Mouse (Mus musculus) ES-Bruce4 (cell line): ENCODE measurements at regions not wholly inside any gene's neighbourhood (a gene's known extent, or its start where the extent isn't known, plus 50 kb on each side); places are given as distances from the start of the nearest gene placed in this dataset.

Experiments used
- H3K27ac ChIP-seq: 2 replicates; pipeline ENCODE4 v1.5.1; 2012; ENCODE audit warnings: low read length, inconsistent platforms; ENCODE audit not compliant: insufficient read depth
- H3K27me3 ChIP-seq: 2 replicates; pipeline ENCODE4 v1.6.1; 2012; ENCODE audit warnings: mild to moderate bottlenecking, low read length, inconsistent platforms; ENCODE audit not compliant: control insufficient read depth, poor library complexity, insufficient read depth, severe bottlenecking
- H3K36me3 ChIP-seq: 2 replicates; pipeline ENCODE4 v1.6.1; 2012; ENCODE audit warnings: inconsistent platforms, mild to moderate bottlenecking, low read length, moderate library complexity; ENCODE audit not compliant: control insufficient read depth, poor library complexity, insufficient read depth, severe bottlenecking
- H3K4me1 ChIP-seq: one replicate; pipeline ENCODE4 v1.8.1; 2011; ENCODE audit warnings: low read length; ENCODE audit not compliant: control insufficient read depth, insufficient read depth
- H3K4me3 ChIP-seq: 2 replicates; pipeline ENCODE4 v1.5.1; 2011; ENCODE audit warnings: low read depth, mild to moderate bottlenecking, low read length
- H3K9ac ChIP-seq: 2 replicates; pipeline ENCODE4 v1.6.1; 2012; ENCODE audit warnings: low read depth, mild to moderate bottlenecking, inconsistent platforms; ENCODE audit not compliant: poor library complexity, severe bottlenecking
- H3K9me3 ChIP-seq: replicated peaks from 2 replicates; pipeline ENCODE4 v1.6.1; 2012; ENCODE audit warnings: mild to moderate bottlenecking, low read length, inconsistent platforms; ENCODE audit not compliant: control insufficient read depth, poor library complexity, insufficient read depth, severe bottlenecking
- CTCF ChIP-seq: IDR thresholded peaks from one replicate; pipeline ENCODE4 v1.8.1; 2011; ENCODE audit warnings: low read depth, low read length
- EP300 ChIP-seq: IDR thresholded peaks from 2 replicates; pipeline ENCODE4 v1.6.1; 2011; ENCODE audit warnings: low read depth, low read length; ENCODE audit not compliant: insufficient read depth
- POLR2A ChIP-seq: IDR thresholded peaks from one replicate; pipeline ENCODE4 v1.8.1; 2011; ENCODE audit warnings: low read length; ENCODE audit not compliant: insufficient read depth

DNA sequence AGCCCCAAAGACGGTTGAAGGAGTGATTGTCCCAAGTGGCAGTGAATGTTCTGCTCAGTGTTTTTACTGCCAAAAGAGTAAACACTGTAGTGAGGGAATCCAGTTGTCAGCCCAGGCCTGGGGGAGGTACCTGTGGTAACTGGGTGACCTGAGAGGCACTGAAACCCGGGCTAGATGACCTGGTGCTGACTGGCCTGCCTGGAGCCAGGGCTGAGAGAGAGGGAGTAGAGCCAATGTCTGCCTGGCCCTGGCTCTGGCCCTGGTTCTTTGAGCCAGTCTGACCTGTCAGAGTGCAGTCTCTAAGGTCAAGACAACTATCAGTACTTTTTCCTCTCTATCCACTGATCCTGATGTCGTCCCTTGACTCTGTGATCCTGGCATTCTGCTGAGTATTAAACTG lies 119.2 kb downstream of the Utp6 start:
- no peak overlapping the region for H3K4me3 ChIP-seq
- H3K9me3 ChIP-seq, result no peaks in the 10 kb centered on the region
- no peaks in the 10 kb centered on the region for H3K27me3 ChIP-seq
- no peaks in the 10 kb centered on the region for H3K36me3 ChIP-seq
- H3K9ac ChIP-seq, result no peak overlapping the region
- no peak overlapping the region for H3K27ac ChIP-seq
- TF ChIP-seq EP300 (no peak), CTCF (no peak), POLR2A (no peak)
- H3K4me1 ChIP-seq, result no peaks in the 10 kb centered on the region

DNA sequence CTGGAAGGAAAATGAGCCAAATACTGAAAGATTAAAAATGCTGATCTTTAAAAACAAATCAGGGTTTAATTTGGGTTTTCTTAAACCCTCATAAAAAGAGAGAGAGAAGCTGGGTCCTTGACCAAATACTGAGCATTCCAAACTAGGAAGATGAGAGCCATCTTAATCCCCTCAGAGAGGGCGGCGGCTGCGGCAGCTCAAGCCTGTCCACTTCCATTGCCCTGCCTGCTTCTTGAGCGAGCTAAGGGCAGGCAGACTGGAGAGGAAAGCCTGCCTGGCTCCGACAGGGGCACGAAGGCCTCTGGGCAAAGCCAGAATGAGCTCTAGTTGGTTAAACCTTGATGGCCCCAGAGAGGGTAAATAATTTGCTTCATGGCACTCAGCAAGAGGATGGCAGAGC lies 122.2 kb downstream of the Utp6 start:
- no peak for TF ChIP-seq CTCF
- no peak overlapping the region for H3K27ac ChIP-seq
- no peaks in the 10 kb centered on the region for H3K36me3 ChIP-seq
- H3K9me3 ChIP-seq, result no peaks in the 10 kb centered on the region
- no peaks in the 10 kb centered on the region for H3K4me1 ChIP-seq
- no peaks in the 10 kb centered on the region for H3K27me3 ChIP-seq
- H3K4me3 ChIP-seq, result no peak overlapping the region
- no peak overlapping the region for H3K9ac ChIP-seq

DNA sequence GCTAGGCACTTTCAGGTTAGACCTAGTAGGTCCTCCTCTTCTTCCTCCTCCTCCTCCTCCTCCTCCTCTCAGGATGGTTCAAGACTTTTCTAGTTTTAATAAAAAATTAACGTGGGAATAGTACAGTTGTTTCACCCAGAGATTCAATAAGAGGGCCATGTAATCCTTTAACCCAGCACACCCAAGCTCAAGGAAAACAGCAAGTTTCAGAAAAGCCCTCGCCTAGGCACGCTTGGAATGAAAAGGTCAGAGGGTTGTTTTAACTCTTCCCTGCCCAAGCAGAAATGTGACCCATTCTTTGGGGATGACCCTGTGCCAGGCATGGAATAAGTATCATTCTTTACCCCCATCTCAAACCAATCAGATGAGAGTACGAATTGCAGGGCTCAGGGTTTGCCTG lies 124.1 kb downstream of the Utp6 start:
- Histone ChIP-seq H3K9ac (no peak overlapping the region), H3K27ac (no peak overlapping the region), H3K36me3 (no peaks in the 10 kb centered on the region), H3K27me3 (no peaks in the 10 kb centered on the region), H3K4me3 (no peak overlapping the region), H3K4me1 (no peaks in the 10 kb centered on the region), H3K9me3 (no peaks in the 10 kb centered on the region)
- TF ChIP-seq POLR2A (no peak), EP300 (no peak), CTCF (no peak)

DNA sequence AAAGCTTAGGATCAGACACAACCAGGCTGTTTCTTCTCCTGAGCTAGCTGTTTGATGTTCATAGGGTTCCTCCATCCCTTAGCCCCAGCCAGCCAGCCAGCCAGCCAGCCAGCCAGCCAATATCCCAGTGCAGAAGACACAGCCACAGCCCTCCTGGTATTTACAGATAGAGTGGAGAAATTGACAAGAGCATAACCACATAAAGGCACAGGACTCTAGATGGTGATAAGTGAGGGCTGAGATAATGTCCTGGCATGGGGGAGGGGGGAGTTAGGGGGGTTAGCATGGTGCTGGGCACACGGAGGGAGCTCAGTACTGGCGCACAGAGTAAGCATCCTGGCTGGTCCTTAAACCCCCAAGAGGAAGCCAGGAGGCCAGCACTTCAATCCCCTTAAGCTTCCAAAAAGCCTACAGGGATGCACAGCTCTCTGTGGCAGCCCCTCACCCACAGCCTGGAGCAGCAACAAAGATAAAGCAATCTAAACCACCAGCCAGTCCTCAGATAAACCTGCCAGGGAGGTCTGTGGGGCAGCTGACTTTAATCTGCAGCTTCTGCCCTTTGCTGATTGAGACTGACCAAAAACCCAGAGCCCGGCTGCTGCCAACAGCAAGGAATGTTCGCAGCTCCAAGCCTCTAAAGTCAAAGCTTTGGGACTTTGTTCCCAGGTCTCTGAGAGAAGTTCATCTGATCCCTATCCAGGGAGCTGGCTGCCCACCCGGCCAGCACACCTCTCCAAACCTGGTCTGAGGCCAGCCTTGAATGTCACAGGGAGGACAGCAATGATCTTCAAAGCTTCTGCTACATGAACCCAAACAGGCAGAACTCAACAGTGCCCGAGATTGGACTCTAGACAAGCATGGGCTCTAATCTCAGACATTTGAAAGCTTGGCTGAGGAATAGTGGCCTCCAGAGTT lies 124.9 kb downstream of the Utp6 start:
- TF ChIP-seq EP300, result no peak
- no peak for TF ChIP-seq CTCF
- Histone ChIP-seq H3K9ac (no peak overlapping the region), H3K27me3 (no peaks in the 10 kb centered on the region), H3K4me1 (no peaks in the 10 kb centered on the region), H3K9me3 (no peaks in the 10 kb centered on the region), H3K36me3 (no peaks in the 10 kb centered on the region), H3K4me3 (no peak overlapping the region), H3K27ac (no peak overlapping the region)

DNA sequence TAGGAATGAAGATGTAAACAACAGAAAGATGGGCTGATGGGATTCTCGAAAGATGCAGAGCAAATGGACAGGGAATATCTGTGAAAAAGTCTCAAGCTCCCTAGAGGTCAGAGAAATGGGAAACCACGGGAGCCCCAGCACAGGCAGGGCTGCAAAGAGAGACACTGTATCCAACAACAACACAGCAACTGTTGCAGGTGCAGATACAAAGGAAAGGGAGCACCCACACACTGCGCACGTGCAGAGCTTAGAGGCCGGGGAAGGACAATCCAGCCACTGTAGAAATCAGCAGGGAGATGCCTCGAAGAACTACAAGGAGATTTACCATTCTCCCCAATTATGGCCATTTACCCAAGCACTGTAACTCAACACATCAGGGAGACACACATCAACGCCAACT lies 126.3 kb downstream of the Utp6 start:
- Histone ChIP-seq H3K27ac (no peak overlapping the region), H3K9me3 (no peaks in the 10 kb centered on the region), H3K9ac (no peak overlapping the region), H3K27me3 (no peaks in the 10 kb centered on the region), H3K36me3 (no peaks in the 10 kb centered on the region), H3K4me3 (no peak overlapping the region), H3K4me1 (no peaks in the 10 kb centered on the region)
- TF ChIP-seq POLR2A, result no peak
- no peak for TF ChIP-seq EP300

DNA sequence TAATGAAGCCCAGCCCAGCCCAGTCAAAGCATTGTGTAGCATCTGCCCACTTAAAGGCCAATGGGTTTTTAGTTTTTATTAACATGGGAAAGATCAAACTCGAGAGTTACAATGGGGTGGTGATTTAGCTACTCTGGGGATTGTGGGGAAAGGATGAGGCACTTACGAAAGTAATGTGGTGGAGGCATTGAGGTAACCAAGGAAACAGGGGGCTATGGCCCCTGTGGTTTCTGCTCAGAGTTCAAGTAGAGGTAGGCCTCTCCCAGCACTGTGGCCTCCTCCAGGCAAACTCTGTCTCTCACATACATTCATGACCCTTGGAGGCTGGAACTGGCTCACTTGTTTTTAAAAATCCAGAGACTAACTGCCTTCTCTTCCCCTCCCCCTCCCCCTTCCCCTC lies 128.4 kb downstream of the Utp6 start:
- H3K9me3 ChIP-seq, result no peaks in the 10 kb centered on the region
- no peak overlapping the region for H3K4me3 ChIP-seq
- no peaks in the 10 kb centered on the region for H3K4me1 ChIP-seq
- no peaks in the 10 kb centered on the region for H3K36me3 ChIP-seq
- no peaks in the 10 kb centered on the region for H3K27me3 ChIP-seq
- TF ChIP-seq CTCF, result no peak
- TF ChIP-seq POLR2A, result no peak
- no peak for TF ChIP-seq EP300
- H3K27ac ChIP-seq, result no peak overlapping the region
- H3K9ac ChIP-seq, result no peak overlapping the region
